Mouse (Mus musculus): ENCODE data around the gene Gm49601. TPM values are rescaled to one million over a fixed set of nuclear protein-coding genes. Genes with fewer than 3 reads are reported as not detected.
A peak's percentile ranks its signal among the peaks of the same experiment; 100 is the strongest.

Gm49601 gene
- polyA plus RNA-seq, 1 experiment from 2014 or later = 0.67 TPM

- Histone ChIP-seq H3K27me3 (ENCODE audit: control insufficient read depth, insufficient read depth, low read length) (no peaks in the 10 kb centered on the region), H3K27ac (ENCODE audit: low read length) (no peak overlapping the region), H3K4me1 (ENCODE audit: control insufficient read depth, insufficient read depth, low read length) (peaks cover 7% of the 10 kb centered on the region; the same call in 1 of the 2 replicates), H3K4me2 (replicated peaks; ENCODE audit: low read depth, low read length) (no peak overlapping the region), H3K9me3 (ENCODE audit: control insufficient read depth, low read depth, low read length) (no peaks in the 10 kb centered on the region), H3K4me3 (ENCODE audit: low read depth, low read length) (no peak overlapping the region), H3K36me3 (ENCODE audit: control insufficient read depth, insufficient read depth, low read length) (no peaks in the 10 kb centered on the region), H3K9ac (replicated peaks; ENCODE audit: low read depth, low read length) (no peak overlapping the region)
- ATAC-seq (ENCODE audit: insufficient number of reproducible peaks, insufficient read depth, low FRiP score, low read depth) = no peak
- 24% methylated on average over 1 of the region's 1 CpGs for WGBS
These were observed 7.1 kb upstream of the Gm49601 start for GRCm38 (mm10) chr16:18633333-18633732.

- Histone ChIP-seq H3K27ac (ENCODE audit: low read length) (no peak overlapping the region), H3K9ac (replicated peaks; ENCODE audit: low read depth, low read length) (no peak overlapping the region), H3K36me3 (ENCODE audit: control insufficient read depth, insufficient read depth, low read length) (no peaks in the 10 kb centered on the region), H3K4me2 (replicated peaks; ENCODE audit: low read depth, low read length) (no peak overlapping the region), H3K9me3 (ENCODE audit: control insufficient read depth, low read depth, low read length) (no peaks in the 10 kb centered on the region), H3K4me1 (ENCODE audit: control insufficient read depth, insufficient read depth, low read length) (peaks cover 12% of the 10 kb centered on the region; the same call in 1 of the 2 replicates), H3K4me3 (ENCODE audit: low read depth, low read length) (no peak overlapping the region), H3K27me3 (ENCODE audit: control insufficient read depth, insufficient read depth, low read length) (no peaks in the 10 kb centered on the region)
- no peak for ATAC-seq (ENCODE audit: insufficient number of reproducible peaks, insufficient read depth, low FRiP score, low read depth)
- WGBS = 56% methylated on average over 2 of the region's 2 CpGs
These were observed 6.6 kb upstream of the Gm49601 start for GRCm38 (mm10) chr16:18632816-18633215.

GRCm38 (mm10) chr16:18632059-18632458 lies 5.8 kb upstream of the Gm49601 start:
- H3K9me3 ChIP-seq (ENCODE audit: control insufficient read depth, low read depth, low read length) = no peaks in the 10 kb centered on the region
- H3K4me2 ChIP-seq (replicated peaks; ENCODE audit: low read depth, low read length) = no peak overlapping the region
- H3K4me1 ChIP-seq (ENCODE audit: control insufficient read depth, insufficient read depth, low read length) = peaks cover 12% of the 10 kb centered on the region; the same call in 1 of the 2 replicates
- H3K27ac ChIP-seq (ENCODE audit: low read length) = no peak overlapping the region
- ATAC-seq (ENCODE audit: insufficient number of reproducible peaks, insufficient read depth, low FRiP score, low read depth) = no peak
- H3K4me3 ChIP-seq (ENCODE audit: low read depth, low read length) = no peak overlapping the region
- H3K27me3 ChIP-seq (ENCODE audit: control insufficient read depth, insufficient read depth, low read length) = 0 out of 2 replicates have a peak, but pooled peaks cover 4% of the 10 kb centered on the region
- no peaks in the 10 kb centered on the region for H3K36me3 ChIP-seq (ENCODE audit: control insufficient read depth, insufficient read depth, low read length)
- H3K9ac ChIP-seq (replicated peaks; ENCODE audit: low read depth, low read length) = no peak overlapping the region
- WGBS = 54% methylated on average over 3 of the region's 3 CpGs

- 54% methylated on average over 7 of the region's 7 CpGs for WGBS
- no peak overlapping the region for H3K27ac ChIP-seq (ENCODE audit: low read length)
- no peak overlapping the region for H3K4me2 ChIP-seq (replicated peaks; ENCODE audit: low read depth, low read length)
- no peak overlapping the region for H3K9ac ChIP-seq (replicated peaks; ENCODE audit: low read depth, low read length)
- no peaks in the 10 kb centered on the region for H3K9me3 ChIP-seq (ENCODE audit: control insufficient read depth, low read depth, low read length)
- no peak overlapping the region for H3K4me3 ChIP-seq (ENCODE audit: low read depth, low read length)
- peaks cover 16% of the 10 kb centered on the region; the same call in 1 of the 2 replicates for H3K4me1 ChIP-seq (ENCODE audit: control insufficient read depth, insufficient read depth, low read length)
- no peaks in the 10 kb centered on the region for H3K36me3 ChIP-seq (ENCODE audit: control insufficient read depth, insufficient read depth, low read length)
- 0 out of 2 replicates have a peak, but pooled peaks cover 8% of the 10 kb centered on the region for H3K27me3 ChIP-seq (ENCODE audit: control insufficient read depth, insufficient read depth, low read length)
- ATAC-seq (ENCODE audit: insufficient number of reproducible peaks, insufficient read depth, low FRiP score, low read depth) = no peak
These were observed 4.9 kb upstream of the Gm49601 start for GRCm38 (mm10) chr16:18631141-18631540.

- peaks cover 20% of the 10 kb centered on the region; the same call in 1 of the 2 replicates for H3K4me1 ChIP-seq (ENCODE audit: control insufficient read depth, insufficient read depth, low read length)
- H3K27ac ChIP-seq (ENCODE audit: low read length) = no peak overlapping the region; the same call in 1 of the 2 replicates
- H3K4me3 ChIP-seq (ENCODE audit: low read depth, low read length) = peak overlapping the region; percentile 64
- 58% methylated on average over 5 of the region's 5 CpGs for WGBS
- ATAC-seq (ENCODE audit: insufficient number of reproducible peaks, insufficient read depth, low FRiP score, low read depth) = no peak
- no peaks in the 10 kb centered on the region for H3K9me3 ChIP-seq (ENCODE audit: control insufficient read depth, low read depth, low read length)
- H3K36me3 ChIP-seq (ENCODE audit: control insufficient read depth, insufficient read depth, low read length) = no peaks in the 10 kb centered on the region
- no peak overlapping the region; the same call in 1 of the 2 replicates for H3K9ac ChIP-seq (replicated peaks; ENCODE audit: low read depth, low read length)
- peaks cover 16% of the 10 kb centered on the region for H3K27me3 ChIP-seq (ENCODE audit: control insufficient read depth, insufficient read depth, low read length)
- H3K4me2 ChIP-seq (replicated peaks; ENCODE audit: low read depth, low read length) = peak overlapping the region; percentile 81
These were observed 4.1 kb upstream of the Gm49601 start for GRCm38 (mm10) chr16:18630291-18630690.

GRCm38 (mm10) chr16:18629390-18630231 lies 3.4 kb upstream of the Gm49601 start, which contains the start of gene Sept5:
Sept5 (minus strand) TSS chr16:18629954.
- H3K27ac ChIP-seq (ENCODE audit: low read length) = no peak within 1 kb of the TSS; the same call in 1 of the 2 replicates
- ATAC-seq (ENCODE audit: insufficient number of reproducible peaks, insufficient read depth, low FRiP score, low read depth) = peak; percentile 50
- peaks cover 21% of the 10 kb centered on the region for H3K27me3 ChIP-seq (ENCODE audit: control insufficient read depth, insufficient read depth, low read length)
- under 1% methylated on average over 89 of the region's 93 CpGs for WGBS
- peak within 1 kb of the TSS; percentile 64 for H3K4me3 ChIP-seq (ENCODE audit: low read depth, low read length)
- H3K9ac ChIP-seq (replicated peaks; ENCODE audit: low read depth, low read length) = peak within 1 kb of the TSS; percentile 52
- no peaks in the 10 kb centered on the region for H3K36me3 ChIP-seq (ENCODE audit: control insufficient read depth, insufficient read depth, low read length)
- no peaks in the 10 kb centered on the region for H3K9me3 ChIP-seq (ENCODE audit: control insufficient read depth, low read depth, low read length)
- peak within 1 kb of the TSS; percentile 81 for H3K4me2 ChIP-seq (replicated peaks; ENCODE audit: low read depth, low read length)
- H3K4me1 ChIP-seq (ENCODE audit: control insufficient read depth, insufficient read depth, low read length) = peaks cover 20% of the 10 kb centered on the region; the same call in 1 of the 2 replicates

GRCm38 (mm10) chr16:18628948-18629340 lies 2.7 kb upstream of the Gm49601 start:
- ATAC-seq (ENCODE audit: insufficient number of reproducible peaks, insufficient read depth, low FRiP score, low read depth) = no peak
- 26% methylated on average over 2 of the region's 2 CpGs for WGBS
- Histone ChIP-seq H3K27me3 (ENCODE audit: control insufficient read depth, insufficient read depth, low read length) (peaks cover 21% of the 10 kb centered on the region), H3K4me1 (ENCODE audit: control insufficient read depth, insufficient read depth, low read length) (peaks cover 20% of the 10 kb centered on the region; the same call in 1 of the 2 replicates), H3K27ac (ENCODE audit: low read length) (no peak overlapping the region), H3K4me3 (ENCODE audit: low read depth, low read length) (peak overlapping the region; percentile 64), H3K9ac (replicated peaks; ENCODE audit: low read depth, low read length) (peak overlapping the region; percentile 52), H3K36me3 (ENCODE audit: control insufficient read depth, insufficient read depth, low read length) (no peaks in the 10 kb centered on the region), H3K4me2 (replicated peaks; ENCODE audit: low read depth, low read length) (peak overlapping the region; percentile 81), H3K9me3 (ENCODE audit: control insufficient read depth, low read depth, low read length) (no peaks in the 10 kb centered on the region)

GRCm38 (mm10) chr16:18628206-18628947 lies 2.1 kb upstream of the Gm49601 start:
- no peaks in the 10 kb centered on the region for H3K36me3 ChIP-seq (ENCODE audit: control insufficient read depth, insufficient read depth, low read length)
- 0 out of 2 replicates have a peak overlapping the region, but pooled peaks have one; percentile 18 for H3K9ac ChIP-seq (replicated peaks; ENCODE audit: low read depth, low read length)
- WGBS = 66% methylated on average over 7 of the region's 7 CpGs
- H3K9me3 ChIP-seq (ENCODE audit: control insufficient read depth, low read depth, low read length) = no peaks in the 10 kb centered on the region
- no peak overlapping the region for H3K27ac ChIP-seq (ENCODE audit: low read length)
- ATAC-seq (ENCODE audit: insufficient number of reproducible peaks, insufficient read depth, low FRiP score, low read depth) = no peak
- peak overlapping the region; percentile 64 for H3K4me3 ChIP-seq (ENCODE audit: low read depth, low read length)
- peaks cover 20% of the 10 kb centered on the region; the same call in 1 of the 2 replicates for H3K4me1 ChIP-seq (ENCODE audit: control insufficient read depth, insufficient read depth, low read length)
- peak overlapping the region; percentile 81 for H3K4me2 ChIP-seq (replicated peaks; ENCODE audit: low read depth, low read length)
- peaks cover 25% of the 10 kb centered on the region for H3K27me3 ChIP-seq (ENCODE audit: control insufficient read depth, insufficient read depth, low read length)
